Mouse (Mus musculus) cerebellum, adult 18-20 months (tissue): ENCODE data around the gene Prc1.
A peak's percentile ranks its signal among the peaks of the same experiment; 100 is the strongest.
"Not testable (repeated sequence)": the region's sequence is repeated elsewhere in the genome, so short reads cannot be mapped to it uniquely, and the experiment has no call there.

ENCODE experiments used
- DNase-seq, 2 experiments: peaks; one replicate each; pipeline ENCODE4 v3.0.0; 2021

Gene Prc1

DNA sequence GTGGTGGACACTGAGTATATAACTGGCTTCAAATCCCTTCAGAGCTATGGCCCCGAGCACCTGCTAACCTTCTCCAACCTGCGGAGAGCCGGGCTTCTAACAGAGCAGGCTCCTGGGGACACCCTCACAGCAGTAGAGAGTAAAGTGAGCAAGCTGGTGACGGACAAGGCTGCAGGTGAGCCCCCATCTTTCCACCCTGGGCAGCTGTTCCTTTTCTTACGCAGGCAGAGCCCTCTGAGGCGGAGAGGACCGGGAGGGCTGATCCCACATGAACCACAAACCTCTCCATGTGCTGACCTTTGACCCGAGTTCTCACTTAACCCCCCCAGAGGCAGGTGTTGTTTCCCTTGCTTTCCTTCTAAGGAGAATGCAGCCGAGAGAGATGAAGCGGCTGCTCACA is 6.5 kb upstream of the Prc1 start:
- no peak for DNase-seq

GRCm38 (mm10) chr7:80294764-80295648 is 756 bp downstream of the Prc1 start:
- no peak for DNase-seq

DNA sequence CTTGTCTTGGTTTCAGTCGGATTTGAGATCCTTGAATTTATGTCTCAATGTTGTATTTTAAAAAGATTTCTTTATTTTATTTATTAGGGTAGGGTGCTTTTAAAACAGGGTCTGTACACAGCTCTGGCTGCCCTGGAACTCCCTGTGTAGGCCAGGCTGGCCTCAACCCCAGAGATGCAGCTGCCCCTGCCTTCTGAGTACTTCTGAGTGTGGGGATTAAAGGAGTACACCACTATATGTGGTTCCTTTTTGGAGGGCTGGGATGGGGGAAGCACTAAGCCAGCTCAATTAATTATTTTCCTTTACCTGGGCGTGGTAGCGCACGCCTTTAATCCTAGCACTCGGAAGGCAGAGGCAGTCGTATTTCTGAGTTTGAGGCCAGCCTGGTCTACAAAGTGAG is 2.2 kb downstream of the Prc1 start:
- DNase-seq = no peak

- DNase-seq = no peak
These were observed 2.8 kb downstream of the Prc1 start for GRCm38 (mm10) chr7:80297041-80297440.

DNA sequence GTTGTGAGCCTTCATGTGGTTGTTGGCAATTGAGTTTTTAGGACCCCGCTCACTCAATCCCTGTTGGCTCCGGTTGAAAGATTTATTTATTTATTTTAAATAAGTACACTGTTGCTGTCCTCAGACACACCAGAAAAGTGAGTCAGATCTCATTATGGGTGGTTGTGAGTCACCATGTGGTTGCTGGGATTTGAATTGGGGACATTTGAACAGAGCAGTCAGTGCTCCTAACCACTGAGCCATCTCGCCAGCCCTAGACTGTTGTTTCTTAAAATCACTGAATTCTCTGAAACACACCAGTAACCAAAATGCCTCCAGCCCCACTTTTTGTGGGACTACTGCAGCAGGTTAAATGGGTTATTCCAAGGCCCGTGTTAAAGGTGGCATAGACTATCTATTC is 4.5 kb downstream of the Prc1 start:
- DNase-seq = no peak

GRCm38 (mm10) chr7:80299568-80299967 is 5.3 kb downstream of the Prc1 start:
- DNase-seq = no peak

DNA sequence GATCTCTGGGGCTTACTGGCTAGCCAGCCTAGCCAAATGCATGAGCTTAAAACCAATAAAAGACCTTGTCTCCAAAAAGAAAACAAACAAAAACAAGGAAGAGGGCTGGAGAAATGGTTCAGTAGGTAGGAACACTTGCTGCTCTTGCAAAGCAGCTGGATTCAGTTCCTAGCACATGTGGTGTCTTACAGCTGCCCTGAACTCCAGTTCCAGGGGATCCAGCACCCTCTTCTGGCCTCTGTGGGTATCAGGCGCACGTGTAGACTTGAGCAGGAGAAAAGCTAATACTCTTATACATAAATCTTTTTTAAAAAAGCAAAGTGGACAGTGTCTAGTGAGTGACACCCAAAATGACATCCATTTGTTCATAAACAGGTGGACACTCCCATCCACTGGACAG is 7.3 kb downstream of the Prc1 start:
- DNase-seq = no peak

GRCm38 (mm10) chr7:80307766-80308165 is 13.5 kb downstream of the Prc1 start:
- DNase-seq = no peak

DNA sequence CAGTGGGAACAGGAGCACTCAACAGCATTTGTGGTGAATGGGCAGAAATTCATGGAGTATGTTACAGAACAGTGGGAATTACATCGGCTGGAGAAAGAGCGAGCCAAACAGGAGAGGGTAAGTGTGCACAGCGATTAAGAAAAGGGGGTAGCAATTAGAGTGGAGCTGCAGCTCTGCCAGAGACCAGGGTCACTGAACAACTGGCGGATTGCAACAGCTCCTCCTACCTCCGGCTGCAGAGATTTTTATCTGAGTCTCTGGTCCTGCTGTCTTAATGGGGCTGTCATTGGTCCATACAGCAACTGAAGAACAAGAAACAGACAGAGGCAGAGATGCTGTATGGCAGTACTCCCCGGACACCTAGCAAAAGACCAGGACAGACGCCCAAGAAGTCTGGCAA is 16.5 kb downstream of the Prc1 start:
- no peak for DNase-seq

DNA sequence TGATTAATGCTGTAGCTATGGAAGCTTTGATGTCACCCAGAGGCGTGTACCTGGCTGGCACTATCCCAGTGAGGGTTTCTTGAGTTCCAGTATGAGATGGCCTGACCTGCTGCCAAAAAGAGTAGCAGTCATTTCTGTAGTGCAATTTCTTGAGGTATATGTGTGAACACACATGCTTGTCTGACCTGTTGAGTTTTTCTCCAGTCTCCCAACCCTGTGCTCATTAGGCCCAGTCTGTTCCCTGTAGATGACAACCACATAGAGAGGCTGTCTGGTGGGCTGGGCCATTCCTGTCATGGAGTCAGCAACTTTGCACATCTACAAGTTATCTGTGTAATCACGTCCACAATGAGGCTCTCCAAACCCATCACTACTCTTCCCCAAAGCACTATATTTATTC is 21.5 kb downstream of the Prc1 start:
- DNase-seq = no peak

- DNase-seq = no peak
These were observed 23.3 kb downstream of the Prc1 start for GRCm38 (mm10) chr7:80317439-80318115.

DNA sequence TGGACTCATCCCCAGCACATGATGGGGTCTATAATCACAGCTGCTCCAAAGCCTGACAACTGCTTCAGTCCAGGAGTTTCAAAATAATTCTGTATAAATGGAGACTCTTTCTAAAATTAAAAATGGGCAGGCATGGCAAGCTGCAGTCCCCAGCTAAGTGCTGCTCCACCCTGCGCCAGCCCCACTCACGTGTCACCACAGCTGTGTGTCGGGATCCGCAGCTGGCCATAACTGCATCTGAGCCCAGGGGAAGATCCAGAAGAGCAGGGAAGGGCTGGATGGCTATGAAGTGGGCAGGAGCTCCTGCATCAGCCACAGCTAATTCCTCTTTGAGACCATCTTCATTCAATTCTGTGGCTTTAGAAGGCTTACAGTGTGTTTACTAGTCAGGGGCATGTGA is 24.4 kb downstream of the Prc1 start:
- DNase-seq = no peak

DNA sequence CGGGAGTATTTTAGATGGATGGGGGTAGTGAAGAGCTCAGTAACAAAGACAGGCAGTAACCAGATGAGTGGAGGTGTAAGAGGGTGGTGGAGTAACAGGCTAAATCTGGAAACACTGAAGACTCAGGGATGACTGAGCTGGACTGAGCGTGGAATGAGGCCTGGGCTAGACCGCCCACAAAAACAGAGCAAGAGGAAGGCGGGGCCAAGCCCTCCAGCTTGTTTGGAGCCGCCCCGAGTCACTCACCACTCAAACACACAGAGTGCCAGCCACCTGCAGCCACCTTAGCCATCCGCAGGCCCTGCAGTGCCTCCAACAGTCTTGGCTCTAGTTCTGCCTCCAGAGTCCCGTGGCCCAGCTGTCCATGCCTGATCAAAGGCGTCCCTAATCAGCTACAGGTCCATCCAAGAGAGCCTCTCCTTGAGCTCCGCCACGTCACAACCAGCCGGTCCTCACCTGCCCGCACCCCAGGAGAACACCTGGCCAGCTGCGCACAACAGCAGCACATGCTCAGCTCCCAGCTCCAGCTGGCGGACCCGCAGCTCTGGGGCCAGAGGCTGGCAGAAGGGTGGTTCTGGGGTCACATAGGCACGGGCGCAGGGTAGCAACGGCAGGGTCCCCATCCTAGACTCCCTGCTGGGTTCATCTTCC is 25.7 kb downstream of the Prc1 start:
- peak in 1 of 2 experiments; percentile 16 for DNase-seq

DNA sequence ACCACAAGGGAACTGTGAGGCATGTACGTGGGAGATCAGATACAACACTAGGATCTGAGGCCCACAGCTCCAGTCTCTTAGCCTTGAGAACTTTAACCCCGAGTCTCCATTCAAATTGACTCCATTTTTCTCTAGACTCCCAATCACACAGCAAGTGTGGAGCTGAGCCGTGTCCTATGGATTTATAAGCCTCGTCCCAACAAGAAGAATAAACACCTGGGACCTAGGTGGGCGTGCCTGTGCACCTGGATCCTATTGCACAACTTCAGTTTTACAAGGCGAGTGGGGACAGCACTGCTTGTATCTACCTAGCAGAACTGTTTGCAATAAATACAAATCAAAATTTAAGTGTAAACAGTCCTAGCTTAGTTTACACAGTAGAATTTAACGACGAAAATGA is 29.1 kb downstream of the Prc1 start:
- no peak for DNase-seq

DNA sequence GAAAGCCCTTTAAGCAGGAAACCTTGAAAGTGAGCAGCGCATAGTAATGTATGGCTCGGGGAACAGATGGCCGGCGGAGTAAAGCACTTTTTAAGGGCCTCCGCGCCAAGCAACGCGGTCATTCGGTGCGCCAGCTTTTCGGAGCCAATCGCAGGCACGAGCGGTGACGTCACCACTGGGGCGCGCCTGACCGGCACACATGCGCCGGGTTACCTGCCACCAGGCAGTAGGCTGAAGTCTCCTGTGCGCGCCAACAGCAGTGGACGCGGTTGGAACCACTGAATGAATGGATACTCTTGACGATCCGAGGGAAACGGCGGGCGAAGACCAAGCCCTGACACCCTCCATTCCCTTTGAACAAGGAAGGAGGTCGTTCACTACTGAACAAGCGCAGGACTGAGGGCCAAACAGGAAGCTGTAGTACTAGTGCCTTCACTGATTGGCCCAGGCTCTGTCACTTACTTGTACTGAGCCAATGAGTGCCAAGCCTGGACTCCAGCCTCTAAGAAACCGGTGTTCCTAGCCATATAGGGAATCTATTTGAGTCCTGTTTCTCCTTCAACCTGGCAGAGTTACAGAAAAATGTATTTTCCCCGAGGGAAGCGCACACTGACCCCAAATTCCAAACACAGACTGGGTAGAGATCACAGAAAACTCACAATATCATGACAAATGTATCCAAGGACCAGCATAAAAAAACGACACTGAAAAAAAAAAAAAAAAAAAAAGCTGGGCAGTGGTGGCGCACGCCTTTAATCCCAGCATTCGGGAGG is 30.0 kb downstream of the Prc1 start, which contains the start of gene Rccd1:
TSS of gene Rccd1 (minus strand) at position 412 of the 773 bp plus-strand sequence.
- peak; percentile 96 to 98 for DNase-seq

GRCm38 (mm10) chr7:80324816-80325119 is 30.5 kb downstream of the Prc1 start:
- DNase-seq = not testable (repeated sequence)

GRCm38 (mm10) chr7:80325292-80325868 is 31.1 kb downstream of the Prc1 start:
- no peak for DNase-seq

DNA sequence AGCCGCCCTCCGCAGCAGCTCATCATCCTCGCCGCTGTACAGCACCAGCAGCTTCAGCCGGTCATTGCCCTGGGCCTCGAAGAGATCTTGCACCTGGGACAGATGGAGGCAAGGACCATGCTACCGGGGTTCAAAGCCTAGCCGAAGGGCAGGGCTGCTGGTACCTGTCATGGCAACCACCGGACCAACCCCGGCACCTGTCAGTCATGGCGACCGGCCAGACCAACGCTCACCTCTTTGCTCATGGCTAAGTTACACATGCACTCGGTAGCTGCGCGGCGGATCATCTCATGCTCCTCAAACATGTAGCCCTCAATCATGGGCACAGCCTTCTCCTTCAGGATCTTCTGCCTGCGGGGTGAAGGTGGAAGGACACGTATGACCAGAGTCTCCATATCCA is 31.8 kb downstream of the Prc1 start:
- DNase-seq = no peak

DNA sequence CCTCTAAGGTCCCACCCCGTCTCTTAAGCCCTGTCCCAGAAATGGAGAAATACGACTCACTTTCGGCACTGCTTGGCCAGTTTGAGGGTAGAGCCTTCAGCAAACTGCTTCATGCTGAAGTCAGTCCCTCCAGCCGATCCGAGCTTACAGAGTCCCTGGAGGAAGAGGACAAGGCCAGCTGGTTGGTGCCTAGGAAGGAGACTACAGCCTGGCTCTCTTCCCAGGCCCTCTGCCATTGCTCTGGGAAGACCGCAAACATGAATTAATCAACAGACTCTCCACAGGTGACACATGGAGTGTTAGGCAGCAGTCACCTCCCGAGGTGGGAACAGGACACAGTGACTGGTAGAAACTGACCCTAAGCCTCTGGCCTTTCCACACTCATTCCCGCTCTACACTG is 36.0 kb downstream of the Prc1 start:
- peak; percentile 63 to 64 for DNase-seq

GRCm38 (mm10) chr7:80331433-80331832 is 37.2 kb downstream of the Prc1 start:
- DNase-seq = no peak

DNA sequence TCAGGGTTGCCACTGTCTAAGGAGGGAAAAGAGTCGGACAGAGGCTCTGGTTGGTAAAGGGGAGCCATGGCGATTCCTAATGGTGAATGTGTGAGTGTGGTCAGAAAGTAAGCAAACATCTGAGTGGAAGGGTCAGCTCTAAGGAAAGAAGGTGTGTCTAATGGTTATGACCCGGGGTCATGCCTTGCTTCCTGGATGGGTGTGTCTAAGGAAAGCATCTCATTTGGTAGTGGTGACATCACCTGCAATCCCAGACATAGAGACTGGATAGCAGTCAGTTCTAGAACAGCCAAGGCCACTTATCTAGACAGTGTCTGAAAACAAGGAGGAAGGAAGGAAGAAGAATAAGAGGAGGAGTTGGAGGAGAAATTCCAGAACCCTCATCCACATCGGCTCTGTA is 40.6 kb downstream of the Prc1 start:
- no peak for DNase-seq

- DNase-seq = no peak
These were observed 42.7 kb downstream of the Prc1 start for GRCm38 (mm10) chr7:80336932-80337331.

DNA sequence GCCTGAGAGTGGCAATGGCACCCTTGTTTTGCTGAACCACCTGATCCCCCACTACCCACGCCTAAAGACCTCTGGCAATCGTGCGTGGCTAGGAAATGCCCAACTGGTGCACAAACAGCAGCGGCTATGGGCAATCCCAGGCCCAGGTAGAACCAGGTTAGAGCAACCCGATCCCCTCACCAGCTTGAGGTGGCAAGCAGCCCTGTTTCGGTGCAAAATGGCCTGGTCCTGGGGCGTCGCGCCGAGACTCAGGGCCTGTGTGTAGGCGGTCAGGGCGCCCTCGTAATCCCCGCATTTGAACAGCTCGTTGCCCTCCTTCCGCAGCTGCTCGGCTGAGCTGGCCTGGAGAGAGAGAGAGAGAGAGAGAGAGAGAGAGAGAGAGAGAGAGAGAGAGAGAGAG is 45.1 kb downstream of the Prc1 start:
- peak; percentile 44 to 60 for DNase-seq
